Mouse (Mus musculus) embryonic facial prominence, embryonic 11.5 days (tissue): ENCODE measurements around the gene Serpina9. TPM values are rescaled to one million over a fixed set of nuclear protein-coding genes. Genes with fewer than 3 reads are reported as not detected.
A peak's percentile ranks its signal among the peaks of the same experiment; 100 is the strongest.

ENCODE experiments used
- ATAC-seq: fragments of 200-750 bp; cut with Nextera tagmentation; replicated peaks from 2 replicates; pipeline ENCODE4 v1.8.0; 2017; ENCODE audit warnings: low read depth; ENCODE audit not compliant: insufficient number of reproducible peaks, low FRiP score, low TSS enrichment
- DNase-seq: peaks from one replicate; pipeline ENCODE4 v3.0.0-alpha.2; 2015; ENCODE audit warnings: low spot score
- H3K27ac ChIP-seq: fragments of 300-500 bp; sonication (generic); replicated peaks from 2 replicates; pipeline ENCODE4 v1.5.1; 2014; ENCODE audit warnings: mild to moderate bottlenecking, low read depth, low read length, control low read depth
- H3K27me3 ChIP-seq: fragments of 300-500 bp; sonication (generic); 2 replicates; pipeline ENCODE4 v1.6.1; 2014; ENCODE audit warnings: mild to moderate bottlenecking, low read length, moderate library complexity, mixed read lengths; ENCODE audit not compliant: control insufficient read depth, insufficient read depth
- H3K36me3 ChIP-seq: fragments of 300-500 bp; sonication (generic); replicated peaks from 2 replicates; pipeline ENCODE4 v1.6.1; 2014; ENCODE audit warnings: low read depth, mild to moderate bottlenecking, low read length, moderate library complexity, mixed read lengths; ENCODE audit not compliant: control insufficient read depth, insufficient read depth
- H3K4me1 ChIP-seq: fragments of 300-500 bp; sonication (generic); 2 replicates; pipeline ENCODE4 v1.6.1; 2014; ENCODE audit warnings: low read length, mixed read lengths; ENCODE audit not compliant: control insufficient read depth, insufficient read depth
- H3K4me2 ChIP-seq: fragments of 300-500 bp; sonication (generic); 2 replicates; pipeline ENCODE4 v1.6.1; 2014; ENCODE audit warnings: low read depth, mild to moderate bottlenecking, control low read depth, low read length, moderate library complexity
- H3K4me3 ChIP-seq: fragments of 300-500 bp; sonication (generic); 2 replicates; pipeline ENCODE4 v1.5.1; 2014; ENCODE audit warnings: low read depth, low read length, control low read depth
- H3K9ac ChIP-seq: fragments of 300-500 bp; sonication (generic); replicated peaks from 2 replicates; pipeline ENCODE4 v1.6.1; 2014; ENCODE audit warnings: mild to moderate bottlenecking, control low read depth, low read length
- H3K9me3 ChIP-seq: fragments of 300-500 bp; sonication (generic); replicated peaks from 2 replicates; pipeline ENCODE4 v1.6.1; 2016; ENCODE audit warnings: mild to moderate bottlenecking, low read length, inconsistent platforms, mixed read lengths; ENCODE audit not compliant: control insufficient read depth
- WGBS: fragments of 180-500 bp; shearing (Covaris S2); extraction: QIAGEN DNeasy Blood & Tissue Kit; methylation state at CpG from one replicate; pipeline ENCODE4 v1.1.7; 2014; 5-methylcytosine and 5-hydroxymethylcytosine counted together
- polyA plus RNA-seq: library from polyadenylated mRNA; unstranded; fragments of >200 nt; fragmentation: Nextera tagmentation; extraction: Ambion mirVana; gene quantifications from 2 replicates; pipeline ENCODE4 v1.2.1, GENCODE M21; 2014

The Serpina9 gene
- polyA plus RNA-seq, 1 experiment from 2014 or later: not detected

- no peak for DNase-seq
- no peak overlapping the region for H3K4me3 ChIP-seq
- H3K4me1 ChIP-seq: no peaks in the 10 kb centered on the region
- H3K27ac ChIP-seq: no peak overlapping the region
- no peaks in the 10 kb centered on the region for H3K27me3 ChIP-seq
- no peak overlapping the region for H3K4me2 ChIP-seq
- no peak for ATAC-seq
- no peak overlapping the region for H3K9ac ChIP-seq
- WGBS: 47% methylated on average over 2 of the region's 2 CpGs
- H3K9me3 ChIP-seq: no peaks in the 10 kb centered on the region
- no peaks in the 10 kb centered on the region for H3K36me3 ChIP-seq
Measured at GRCm38 (mm10) chr12:103989514-103989767, 24.1 kb downstream of the Serpina9 start.

- Histone ChIP-seq H3K9ac (no peak overlapping the region), H3K4me3 (no peak overlapping the region), H3K4me1 (no peaks in the 10 kb centered on the region), H3K36me3 (no peaks in the 10 kb centered on the region), H3K27me3 (no peaks in the 10 kb centered on the region), H3K9me3 (no peaks in the 10 kb centered on the region), H3K27ac (no peak overlapping the region), H3K4me2 (no peak overlapping the region)
- ATAC-seq (no peak), DNase-seq (no peak)
- 56% methylated on average over 14 of the region's 14 CpGs for WGBS
Measured at GRCm38 (mm10) chr12:103988754-103989513, 24.6 kb downstream of the Serpina9 start.

- Histone ChIP-seq H3K9me3 (no peaks in the 10 kb centered on the region), H3K27ac (no peak overlapping the region), H3K9ac (no peak overlapping the region), H3K27me3 (no peaks in the 10 kb centered on the region), H3K36me3 (no peaks in the 10 kb centered on the region), H3K4me1 (no peaks in the 10 kb centered on the region), H3K4me2 (no peak overlapping the region), H3K4me3 (no peak overlapping the region)
- WGBS: 64% methylated on average over 5 of the region's 5 CpGs
- no peak for DNase-seq
- ATAC-seq: no peak
Measured at GRCm38 (mm10) chr12:103985868-103986267, 27.7 kb downstream of the Serpina9 start.

- no peak overlapping the region for H3K9ac ChIP-seq
- H3K4me1 ChIP-seq: no peaks in the 10 kb centered on the region
- no peaks in the 10 kb centered on the region for H3K9me3 ChIP-seq
- no peak overlapping the region for H3K27ac ChIP-seq
- no peaks in the 10 kb centered on the region for H3K27me3 ChIP-seq
- no peak overlapping the region for H3K4me2 ChIP-seq
- H3K4me3 ChIP-seq: no peak overlapping the region
- H3K36me3 ChIP-seq: no peaks in the 10 kb centered on the region
- WGBS: 69% methylated on average over 4 of the region's 4 CpGs
- ATAC-seq (no peak), DNase-seq (peak; percentile 68)
Measured at GRCm38 (mm10) chr12:103984935-103985334, 28.6 kb downstream of the Serpina9 start.

- Histone ChIP-seq H3K9ac (no peak overlapping the region), H3K27me3 (no peaks in the 10 kb centered on the region), H3K4me3 (no peak overlapping the region), H3K9me3 (no peaks in the 10 kb centered on the region), H3K4me1 (no peaks in the 10 kb centered on the region), H3K36me3 (no peaks in the 10 kb centered on the region), H3K27ac (no peak overlapping the region), H3K4me2 (no peak overlapping the region)
- 79% methylated on average over 7 of the region's 7 CpGs for WGBS
- no peak for ATAC-seq
- DNase-seq: no peak
Measured at GRCm38 (mm10) chr12:103981646-103982360, 31.8 kb downstream of the Serpina9 start.

GRCm38 (mm10) chr12:103978294-103978693 lies 35.3 kb downstream of the Serpina9 start:
- Histone ChIP-seq H3K4me2 (no peak overlapping the region), H3K27ac (no peak overlapping the region), H3K4me1 (no peaks in the 10 kb centered on the region), H3K4me3 (no peak overlapping the region), H3K36me3 (no peaks in the 10 kb centered on the region), H3K9ac (no peak overlapping the region), H3K9me3 (no peaks in the 10 kb centered on the region), H3K27me3 (no peaks in the 10 kb centered on the region)
- ATAC-seq (no peak), DNase-seq (no peak)
- WGBS: 89% methylated on average over 10 of the region's 10 CpGs

- H3K4me1 ChIP-seq: no peaks in the 10 kb centered on the region
- H3K4me3 ChIP-seq: no peak overlapping the region
- no peaks in the 10 kb centered on the region for H3K9me3 ChIP-seq
- peak; percentile 24 for DNase-seq
- H3K36me3 ChIP-seq: no peaks in the 10 kb centered on the region
- H3K27me3 ChIP-seq: no peaks in the 10 kb centered on the region
- H3K27ac ChIP-seq: no peak overlapping the region
- H3K4me2 ChIP-seq: no peak overlapping the region
- WGBS: 39% methylated on average over 5 of the region's 5 CpGs
- no peak for ATAC-seq
- H3K9ac ChIP-seq: no peak overlapping the region
Measured at GRCm38 (mm10) chr12:103977846-103978245, 35.7 kb downstream of the Serpina9 start.

GRCm38 (mm10) chr12:103977060-103977459 lies 36.5 kb downstream of the Serpina9 start:
- Histone ChIP-seq H3K4me2 (no peak overlapping the region), H3K9ac (no peak overlapping the region), H3K4me3 (no peak overlapping the region), H3K27ac (no peak overlapping the region), H3K36me3 (no peaks in the 10 kb centered on the region), H3K27me3 (no peaks in the 10 kb centered on the region), H3K9me3 (no peaks in the 10 kb centered on the region), H3K4me1 (no peaks in the 10 kb centered on the region)
- 76% methylated on average over 3 of the region's 3 CpGs for WGBS
- DNase-seq (no peak), ATAC-seq (no peak)
